Mouse (Mus musculus): ENCODE data around the gene Sema6d.

- TF ChIP-seq CTCF (IDR thresholded peaks at IDR 0.05; ENCODE audit: borderline replicate concordance, insufficient read depth, low read length) (no peak), POLR2A (IDR thresholded peaks at IDR 0.05; ENCODE audit: low read depth, low read length) (no peak)
Observed at GRCm38 (mm10) chr2:124223559-124223958, 133.8 kb downstream of the Sema6d start.
